Mouse (Mus musculus) forebrain, postnatal 0 days (tissue): ENCODE data around the gene Mum1l1. TPM values are rescaled to one million over a fixed set of nuclear protein-coding genes. Genes with fewer than 3 reads are reported as not detected.

Source experiments
- ATAC-seq: fragments of 200-750 bp; cut with Nextera tagmentation; 2 replicates; pipeline ENCODE4 v1.8.0; 2017; ENCODE audit warnings: mild to moderate bottlenecking, moderate library complexity
- DNase-seq: peaks from one replicate; pipeline ENCODE4 v3.0.0-alpha.2; 2015
- H3K27ac ChIP-seq: fragments of 300-500 bp; sonication (generic); 2 replicates; pipeline ENCODE4 v1.5.1; 2014; ENCODE audit warnings: low read depth, mild to moderate bottlenecking, antibody characterized with exemption, low read length, moderate library complexity, mixed read lengths
- H3K27me3 ChIP-seq: fragments of 300-500 bp; sonication (generic); 2 replicates; pipeline ENCODE4 v1.6.1; 2014; ENCODE audit warnings: mild to moderate bottlenecking, low read length, mixed read lengths; ENCODE audit not compliant: insufficient read depth
- H3K36me3 ChIP-seq: fragments of 300-500 bp; sonication (generic); 2 replicates; pipeline ENCODE4 v1.6.1; 2014; ENCODE audit warnings: mild to moderate bottlenecking, moderate library complexity; ENCODE audit not compliant: insufficient read depth
- H3K4me1 ChIP-seq: fragments of 300-500 bp; sonication (generic); 2 replicates; pipeline ENCODE4 v1.6.1; 2014; ENCODE audit warnings: antibody characterized with exemption; ENCODE audit not compliant: insufficient read depth
- H3K4me2 ChIP-seq: fragments of 300-500 bp; sonication (generic); 2 replicates; pipeline ENCODE4 v1.6.1; 2014; ENCODE audit warnings: low read depth, mild to moderate bottlenecking, moderate library complexity
- H3K4me3 ChIP-seq: fragments of 300-500 bp; sonication (generic); 2 replicates; pipeline ENCODE4 v1.5.1; 2014; ENCODE audit warnings: low read depth, low read length, mixed read lengths
- H3K9ac ChIP-seq: fragments of 300-500 bp; sonication (generic); 2 replicates; pipeline ENCODE4 v1.6.1; 2014; ENCODE audit warnings: mild to moderate bottlenecking
- H3K9me3 ChIP-seq: fragments of 300-500 bp; sonication (generic); 2 replicates; pipeline ENCODE4 v1.6.1; 2016; ENCODE audit warnings: low read length
- CTCF ChIP-seq: sonication (generic); IDR thresholded peaks from 2 replicates; pipeline ENCODE4 v1.5.1; 2016; ENCODE audit warnings: antibody characterized with exemption, control low read depth, low read depth
- WGBS: fragments of 180-500 bp; shearing (Covaris S2); extraction: QIAGEN DNeasy Blood & Tissue Kit; methylation state at CpG from one replicate; pipeline ENCODE4 v1.1.7; 2014; 5-methylcytosine and 5-hydroxymethylcytosine counted together
- polyA plus RNA-seq: library from polyadenylated mRNA; unstranded; fragments of >200 nt; fragmentation: Nextera tagmentation; extraction: Ambion mirVana; gene quantifications from 2 replicates; pipeline ENCODE4 v1.2.1, GENCODE M21; 2015
- total RNA-seq: library from RNA; depleted of rRNA; stranded (reverse); fragments of >200 nt; gene quantifications from 2 replicates; pipeline ENCODE4 v1.2.3, GENCODE M21; 2014; rRNA removed

Mum1l1 gene
- total and polyA plus RNA-seq, 2 experiments from 2014 or later, result 5.4 to 6.5 TPM

GRCm38 (mm10) chrX:139257072-139257471 is 47.2 kb downstream of the Mum1l1 start:
- H3K4me1 ChIP-seq, result no peaks in the 10 kb centered on the region
- ATAC-seq (no peak), DNase-seq (no peak)
- TF ChIP-seq CTCF, result no peak
- H3K27me3 ChIP-seq, result no peaks in the 10 kb centered on the region
- no peaks in the 10 kb centered on the region for H3K36me3 ChIP-seq
- no peak overlapping the region for H3K9ac ChIP-seq
- H3K9me3 ChIP-seq, result no peaks in the 10 kb centered on the region
- 85% methylated on average over 10 of the region's 10 CpGs for WGBS
- H3K4me2 ChIP-seq, result no peak overlapping the region
- H3K27ac ChIP-seq, result no peak overlapping the region
- no peak overlapping the region for H3K4me3 ChIP-seq

GRCm38 (mm10) chrX:139281966-139282365 is 72.1 kb downstream of the Mum1l1 start:
- Histone ChIP-seq H3K9me3 (no peaks in the 10 kb centered on the region), H3K27ac (no peak overlapping the region), H3K27me3 (no peaks in the 10 kb centered on the region), H3K4me1 (no peaks in the 10 kb centered on the region), H3K4me3 (no peak overlapping the region), H3K36me3 (no peaks in the 10 kb centered on the region), H3K4me2 (no peak overlapping the region), H3K9ac (no peak overlapping the region)
- 91% methylated on average over 4 of the region's 4 CpGs for WGBS
- DNase-seq (no peak), ATAC-seq (no peak)
- no peak for TF ChIP-seq CTCF

Other genes starting within 250 kb of the Mum1l1 start
- gene Serpina7, start 124.8 kb upstream of the Mum1l1 start, total RNA-seq, result 0.10 TPM in 1 of 2 replicates, not detected in the other
- gene Serpina7, start 124.8 kb upstream of the Mum1l1 start, polyA plus RNA-seq, result not detected in 2 replicates
- not detected in 2 replicates for gene 4930513O06Rik, start 123.8 kb upstream of the Mum1l1 start, total RNA-seq
- gene 4930513O06Rik, start 123.8 kb upstream of the Mum1l1 start, polyA plus RNA-seq, result not detected in 2 replicates
- not detected in 2 replicates for gene 4933428M09Rik, start 30.8 kb upstream of the Mum1l1 start, total RNA-seq
- not detected in 2 replicates for gene 4933428M09Rik, start 30.8 kb upstream of the Mum1l1 start, polyA plus RNA-seq
- gene Trap1a, start 123.6 kb downstream of the Mum1l1 start, total RNA-seq, result not detected in 2 replicates
- gene Trap1a, start 123.6 kb downstream of the Mum1l1 start, polyA plus RNA-seq, result not detected in 2 replicates